Mouse (Mus musculus) olfactory bulb, adult 2 months (tissue): ENCODE results near the gene Hacd2. TPM values are rescaled to one million over a fixed set of nuclear protein-coding genes. Genes with fewer than 3 reads are reported as not detected.

Experiments
- H3K27ac ChIP-seq: fragments of 200-500 bp; 2 replicates; pipeline ENCODE4 v1.5.1; 2012; ENCODE audit warnings: low read depth, low read length; ENCODE audit not compliant: insufficient read depth
- H3K4me1 ChIP-seq: fragments of 200-500 bp; 2 replicates; pipeline ENCODE4 v1.6.1; 2012; ENCODE audit warnings: low read length; ENCODE audit not compliant: control insufficient read depth, insufficient read depth
- H3K4me3 ChIP-seq: fragments of 200-500 bp; 2 replicates; pipeline ENCODE4 v1.5.1; 2012; ENCODE audit warnings: mild to moderate bottlenecking, low read depth, low read length, moderate library complexity; ENCODE audit not compliant: insufficient read depth
- CTCF ChIP-seq: fragments of 200-500 bp; IDR thresholded peaks from 2 replicates; pipeline ENCODE4 v1.5.1; 2012; ENCODE audit warnings: low read depth, mild to moderate bottlenecking, low read length, moderate library complexity; ENCODE audit not compliant: insufficient read depth
- POLR2A ChIP-seq: fragments of 200-500 bp; IDR thresholded peaks from 2 replicates; pipeline ENCODE4 v1.6.1; 2012; ENCODE audit warnings: mild to moderate bottlenecking, low read depth, low read length, moderate library complexity; ENCODE audit not compliant: insufficient read depth
- WGBS: fragments of 180-500 bp; shearing (Covaris S2); methylation state at CpG from one replicate; pipeline ENCODE4 v1.1.7; 2018; 5-methylcytosine and 5-hydroxymethylcytosine counted together
- polyA plus RNA-seq: library from polyadenylated mRNA; stranded (reverse); fragments of >200 nt; gene quantifications from 2 replicates; pipeline ENCODE4 v1.2.4, GENCODE M21; 2012; ENCODE audit warnings: low replicate concordance; ENCODE audit not compliant: missing spikeins, insufficient read depth, insufficient read length

The Hacd2 gene
- polyA plus RNA-seq: not detected in 2 replicates

GRCm38 (mm10) chr16:35022242-35023137, at the start of gene Hacd2:
Gene Hacd2, plus strand, starts transcription at chr16:35022428.
- under 1% methylated on average over 91 of the region's 97 CpGs for WGBS
- Histone ChIP-seq H3K4me1 (no peaks in the 10 kb centered on the region), H3K4me3 (peak within 1 kb of the TSS; percentile 91), H3K27ac (peak within 1 kb of the TSS; percentile 81)
- TF ChIP-seq POLR2A (peak; percentile 85), CTCF (no peak)

GRCm38 (mm10) chr16:34972471-34972870, 49.8 kb upstream of the Hacd2 start:
- no peak overlapping the region for H3K4me3 ChIP-seq
- H3K27ac ChIP-seq: no peak overlapping the region
- H3K4me1 ChIP-seq: peaks cover 9% of the 10 kb centered on the region; the same call in 1 of the 2 replicates
- 92% methylated on average over 12 of the region's 12 CpGs for WGBS
- TF ChIP-seq POLR2A: no peak
- no peak for TF ChIP-seq CTCF

GRCm38 (mm10) chr16:34975544-34975943, 46.7 kb upstream of the Hacd2 start:
- TF ChIP-seq POLR2A (no peak), CTCF (no peak)
- 0 out of 2 replicates have a peak, but pooled peaks cover 4% of the 10 kb centered on the region for H3K4me1 ChIP-seq
- 70% methylated on average over 2 of the region's 2 CpGs for WGBS
- no peak overlapping the region for H3K27ac ChIP-seq
- H3K4me3 ChIP-seq: no peak overlapping the region

GRCm38 (mm10) chr16:34976630-34977029, 45.6 kb upstream of the Hacd2 start:
- Histone ChIP-seq H3K4me1 (peaks cover 8% of the 10 kb centered on the region; the same call in 1 of the 2 replicates), H3K4me3 (no peak overlapping the region), H3K27ac (no peak overlapping the region)
- WGBS: 89% methylated on average over 13 of the region's 13 CpGs
- no peak for TF ChIP-seq POLR2A
- no peak; the same call in 1 of the 2 replicates for TF ChIP-seq CTCF

GRCm38 (mm10) chr16:34978018-34978417, 44.2 kb upstream of the Hacd2 start:
- Histone ChIP-seq H3K4me3 (no peak overlapping the region), H3K4me1 (peaks cover 5% of the 10 kb centered on the region; the same call in 1 of the 2 replicates), H3K27ac (no peak overlapping the region)
- 96% methylated on average over 7 of the region's 7 CpGs for WGBS
- TF ChIP-seq POLR2A: no peak
- no peak for TF ChIP-seq CTCF

- Histone ChIP-seq H3K27ac (no peak overlapping the region), H3K4me3 (no peak overlapping the region), H3K4me1 (peaks cover 5% of the 10 kb centered on the region; the same call in 1 of the 2 replicates)
- 49% methylated on average over 7 of the region's 7 CpGs for WGBS
- TF ChIP-seq POLR2A (no peak), CTCF (no peak)
These were observed 41.2 kb upstream of the Hacd2 start for GRCm38 (mm10) chr16:34981009-34981408.

- no peak overlapping the region for H3K27ac ChIP-seq
- no peak overlapping the region for H3K4me3 ChIP-seq
- H3K4me1 ChIP-seq: peaks cover 5% of the 10 kb centered on the region; the same call in 1 of the 2 replicates
- WGBS: 71% methylated on average over 11 of the region's 11 CpGs
- no peak for TF ChIP-seq CTCF
- TF ChIP-seq POLR2A: no peak
These were observed 37.8 kb upstream of the Hacd2 start for GRCm38 (mm10) chr16:34984203-34985030.

- Histone ChIP-seq H3K4me3 (no peak overlapping the region), H3K4me1 (peaks cover 5% of the 10 kb centered on the region; the same call in 1 of the 2 replicates), H3K27ac (no peak overlapping the region)
- TF ChIP-seq CTCF (no peak), POLR2A (no peak)
- 94% methylated on average over 2 of the region's 2 CpGs for WGBS
These were observed 37.2 kb upstream of the Hacd2 start for GRCm38 (mm10) chr16:34985031-34985346.
